Mouse (Mus musculus): ENCODE measurements at regions not wholly inside any gene's neighbourhood (a gene's known extent, or its start where the extent isn't known, plus 50 kb on each side); places are given as distances from the start of the nearest gene placed in this dataset.

DNA sequence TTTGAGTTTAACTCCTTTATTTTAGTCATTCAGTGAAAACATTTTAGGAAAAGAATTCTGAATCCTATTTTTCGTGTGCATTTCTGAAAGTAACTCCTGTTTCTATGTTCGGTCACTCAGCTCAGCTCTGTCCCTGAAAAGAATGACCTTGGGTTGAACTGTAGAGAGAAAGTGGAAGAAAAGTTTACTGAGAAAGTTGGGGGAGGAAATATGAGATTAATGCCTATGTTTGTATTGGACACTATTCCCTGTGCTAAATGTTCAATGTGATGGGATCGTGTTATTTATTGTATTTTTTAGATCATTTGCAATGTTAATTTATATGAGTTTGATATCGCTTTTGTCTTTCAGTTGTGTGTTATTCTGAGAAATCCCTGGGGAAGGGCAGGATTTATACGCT, 1052.8 kb upstream of the Nr2f1 start:
- Histone ChIP-seq H3K4me3 (ENCODE audit: insufficient read depth, low read depth, low read length) (no peak overlapping the region), H3K36me3 (ENCODE audit: control insufficient read depth, insufficient read depth, low read length) (no peaks in the 10 kb centered on the region), H3K4me1 (ENCODE audit: control insufficient read depth, insufficient read depth, low read length) (no peaks in the 10 kb centered on the region), H3K27ac (ENCODE audit: insufficient read depth, low read depth, low read length) (no peak overlapping the region), H3K27me3 (replicated peaks; ENCODE audit: control insufficient read depth, insufficient read depth, low read length) (no peaks in the 10 kb centered on the region)
- TF ChIP-seq POLR2A (IDR thresholded peaks at IDR 0.05; ENCODE audit: low read depth, low read length) (no peak), CTCF (conservative IDR thresholded peaks at IDR 0.05; ENCODE audit: insufficient read depth, insufficient read length, low read depth, low read length) (no peak)
- 29% methylated on average over 5 of the region's 5 CpGs for WGBS
- DNase-seq: no peak

DNA sequence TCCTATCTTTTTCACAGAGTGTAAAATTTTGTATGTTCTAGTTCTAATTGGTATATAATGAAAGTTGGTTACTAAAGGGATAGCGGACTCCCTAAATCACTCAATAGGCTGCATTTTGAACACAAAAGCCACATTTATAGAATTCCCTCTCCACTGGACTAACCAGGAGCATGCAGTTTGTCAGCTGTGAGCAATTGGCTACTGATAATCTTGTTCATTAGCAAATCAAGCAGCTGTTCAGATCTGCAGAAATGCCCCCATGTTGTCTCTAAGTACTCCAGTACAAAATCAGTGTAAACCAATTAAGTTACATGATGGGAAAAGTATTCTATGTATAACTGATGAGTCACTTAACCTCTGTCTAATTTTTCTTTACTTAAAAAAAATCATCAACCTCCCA, 1051.7 kb upstream of the Nr2f1 start:
- Histone ChIP-seq H3K27ac (ENCODE audit: insufficient read depth, low read depth, low read length) (no peak overlapping the region), H3K4me3 (ENCODE audit: insufficient read depth, low read depth, low read length) (no peak overlapping the region), H3K36me3 (ENCODE audit: control insufficient read depth, insufficient read depth, low read length) (no peaks in the 10 kb centered on the region), H3K4me1 (ENCODE audit: control insufficient read depth, insufficient read depth, low read length) (no peaks in the 10 kb centered on the region), H3K27me3 (replicated peaks; ENCODE audit: control insufficient read depth, insufficient read depth, low read length) (no peaks in the 10 kb centered on the region)
- DNase-seq: no peak
- WGBS: 96% methylated on average over 1 of the region's 1 CpGs
- TF ChIP-seq POLR2A (IDR thresholded peaks at IDR 0.05; ENCODE audit: low read depth, low read length) (no peak), CTCF (conservative IDR thresholded peaks at IDR 0.05; ENCODE audit: insufficient read depth, insufficient read length, low read depth, low read length) (no peak)
